ENCODE assay signal across 14 mouse cellular contexts in genomic region chr1:97999465-97999864, GRCm38 (mm10).
"Had no signal": no experiment of that assay in that cellular context is flagged by ENCODE, and none has a peak within 500 bp of the region (broad histone marks: within the 10 kb centered on the region; RNA-seq: fewer than 3 reads in every experiment).

No protein-coding gene starts in this region.

- H3K27me3 ChIP-seq: neural tube, embryonic 15.5 days; stomach, embryonic 15.5 days had no signal

- H3K36me3 ChIP-seq: neural tube, embryonic 15.5 days; stomach, embryonic 15.5 days had no signal

- H3K4me3 ChIP-seq: neural tube, embryonic 15.5 days; stomach, embryonic 15.5 days had no signal

- H3K9ac ChIP-seq: neural tube, embryonic 15.5 days; stomach, embryonic 15.5 days had no signal

- DNase-seq: retina, postnatal 1 day; right cerebral cortex, adult 18-20 months; right cerebral cortex, postnatal 25 days; right cerebral cortex, postnatal 4 days; spleen, adult 18-20 months; thymus, adult 18-20 months; thymus, adult 2 months; thymus, postnatal 14 days; thymus, postnatal 25 days; thymus, postnatal 36 days; thymus, postnatal 4 days had no signal

- H3K4me2 ChIP-seq: neural tube, embryonic 15.5 days; stomach, embryonic 15.5 days had no signal

- H3K27ac ChIP-seq: neural tube, embryonic 15.5 days; stomach, embryonic 15.5 days; stomach, postnatal 0 days had no signal

- H3K9me3 ChIP-seq: neural tube, embryonic 15.5 days; stomach, embryonic 15.5 days had no signal
